Mouse (Mus musculus): ENCODE data around the gene Csrp2. TPM values are rescaled to one million over a fixed set of nuclear protein-coding genes. Genes with fewer than 3 reads are reported as not detected.

Csrp2 gene
- polyA plus RNA-seq, 1 experiment = 36.9 TPM

GRCm38 (mm10) chr10:110935669-110936068 is 16.1 kb downstream of the Csrp2 start:
- H3K4me3 ChIP-seq (replicated peaks; ENCODE audit: control insufficient read depth, low read depth, low read length) = no peak overlapping the region
- H3K27ac ChIP-seq (ENCODE audit: control insufficient read depth, insufficient read depth, low read depth, low read length, poor library complexity) = no peak overlapping the region
- no peaks in the 10 kb centered on the region; the same call in 1 of the 2 replicates for H3K4me1 ChIP-seq (ENCODE audit: control insufficient read depth, insufficient read depth, low read length)
- TF ChIP-seq POLR2A (IDR thresholded peaks at IDR 0.05; ENCODE audit: borderline replicate concordance, control insufficient read depth, low read depth, low read length) = no peak
- TF ChIP-seq CTCF (IDR thresholded peaks at IDR 0.05; ENCODE audit: control insufficient read depth, insufficient read depth, low read length) = no peak
- WGBS = 23% methylated on average over 7 of the region's 7 CpGs

GRCm38 (mm10) chr10:110938361-110938760 is 18.8 kb downstream of the Csrp2 start:
- no peaks in the 10 kb centered on the region; the same call in 1 of the 2 replicates for H3K4me1 ChIP-seq (ENCODE audit: control insufficient read depth, insufficient read depth, low read length)
- TF ChIP-seq CTCF (IDR thresholded peaks at IDR 0.05; ENCODE audit: control insufficient read depth, insufficient read depth, low read length) = no peak
- no peak for TF ChIP-seq POLR2A (IDR thresholded peaks at IDR 0.05; ENCODE audit: borderline replicate concordance, control insufficient read depth, low read depth, low read length)
- H3K4me3 ChIP-seq (replicated peaks; ENCODE audit: control insufficient read depth, low read depth, low read length) = no peak overlapping the region
- H3K27ac ChIP-seq (ENCODE audit: control insufficient read depth, insufficient read depth, low read depth, low read length, poor library complexity) = no peak overlapping the region
- 86% methylated on average over 7 of the region's 7 CpGs for WGBS

GRCm38 (mm10) chr10:110938841-110939549 is 19.4 kb downstream of the Csrp2 start:
- Histone ChIP-seq H3K4me3 (replicated peaks; ENCODE audit: control insufficient read depth, low read depth, low read length) (no peak overlapping the region), H3K4me1 (ENCODE audit: control insufficient read depth, insufficient read depth, low read length) (no peaks in the 10 kb centered on the region; the same call in 1 of the 2 replicates), H3K27ac (ENCODE audit: control insufficient read depth, insufficient read depth, low read depth, low read length, poor library complexity) (no peak overlapping the region)
- WGBS = 86% methylated on average over 19 of the region's 19 CpGs
- TF ChIP-seq POLR2A (IDR thresholded peaks at IDR 0.05; ENCODE audit: borderline replicate concordance, control insufficient read depth, low read depth, low read length) = no peak
- TF ChIP-seq CTCF (IDR thresholded peaks at IDR 0.05; ENCODE audit: control insufficient read depth, insufficient read depth, low read length) = no peak

GRCm38 (mm10) chr10:110939717-110940116 is 20.1 kb downstream of the Csrp2 start:
- H3K4me1 ChIP-seq (ENCODE audit: control insufficient read depth, insufficient read depth, low read length) = no peaks in the 10 kb centered on the region; the same call in 1 of the 2 replicates
- no peak overlapping the region for H3K27ac ChIP-seq (ENCODE audit: control insufficient read depth, insufficient read depth, low read depth, low read length, poor library complexity)
- 83% methylated on average over 4 of the region's 4 CpGs for WGBS
- TF ChIP-seq CTCF (IDR thresholded peaks at IDR 0.05; ENCODE audit: control insufficient read depth, insufficient read depth, low read length) (no peak), POLR2A (IDR thresholded peaks at IDR 0.05; ENCODE audit: borderline replicate concordance, control insufficient read depth, low read depth, low read length) (no peak)
- no peak overlapping the region for H3K4me3 ChIP-seq (replicated peaks; ENCODE audit: control insufficient read depth, low read depth, low read length)

GRCm38 (mm10) chr10:110940740-110941398 is 21.3 kb downstream of the Csrp2 start:
- no peak overlapping the region for H3K27ac ChIP-seq (ENCODE audit: control insufficient read depth, insufficient read depth, low read depth, low read length, poor library complexity)
- no peak for TF ChIP-seq POLR2A (IDR thresholded peaks at IDR 0.05; ENCODE audit: borderline replicate concordance, control insufficient read depth, low read depth, low read length)
- no peaks in the 10 kb centered on the region for H3K4me1 ChIP-seq (ENCODE audit: control insufficient read depth, insufficient read depth, low read length)
- no peak overlapping the region for H3K4me3 ChIP-seq (replicated peaks; ENCODE audit: control insufficient read depth, low read depth, low read length)
- WGBS = 88% methylated on average over 13 of the region's 13 CpGs

DNA sequence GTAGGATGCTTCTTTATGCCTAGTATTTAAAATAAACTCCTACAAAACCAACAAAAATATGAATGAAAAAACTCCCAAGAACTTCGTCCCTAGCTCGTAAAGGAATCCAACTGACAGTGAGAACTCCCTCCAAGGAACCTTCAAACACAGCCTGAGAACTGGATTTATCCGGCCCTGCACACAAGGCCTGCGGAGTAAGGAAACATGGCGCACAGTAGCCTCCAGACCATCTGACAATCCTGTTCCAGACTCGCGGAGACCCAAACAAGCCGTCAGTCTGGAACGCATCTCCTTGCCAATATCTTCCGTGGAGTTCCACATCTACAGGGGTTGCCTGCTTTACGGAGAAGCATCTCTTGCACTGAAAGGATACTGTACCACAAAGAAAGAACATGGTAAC is 22.4 kb downstream of the Csrp2 start:
- Histone ChIP-seq H3K27ac (ENCODE audit: control insufficient read depth, insufficient read depth, low read depth, low read length, poor library complexity) (no peak overlapping the region), H3K4me1 (ENCODE audit: control insufficient read depth, insufficient read depth, low read length) (no peaks in the 10 kb centered on the region), H3K4me3 (replicated peaks; ENCODE audit: control insufficient read depth, low read depth, low read length) (no peak overlapping the region)
- no peak for TF ChIP-seq POLR2A (IDR thresholded peaks at IDR 0.05; ENCODE audit: borderline replicate concordance, control insufficient read depth, low read depth, low read length)
- no peak for TF ChIP-seq CTCF (IDR thresholded peaks at IDR 0.05; ENCODE audit: control insufficient read depth, insufficient read depth, low read length)
- 94% methylated on average over 11 of the region's 11 CpGs for WGBS

DNA sequence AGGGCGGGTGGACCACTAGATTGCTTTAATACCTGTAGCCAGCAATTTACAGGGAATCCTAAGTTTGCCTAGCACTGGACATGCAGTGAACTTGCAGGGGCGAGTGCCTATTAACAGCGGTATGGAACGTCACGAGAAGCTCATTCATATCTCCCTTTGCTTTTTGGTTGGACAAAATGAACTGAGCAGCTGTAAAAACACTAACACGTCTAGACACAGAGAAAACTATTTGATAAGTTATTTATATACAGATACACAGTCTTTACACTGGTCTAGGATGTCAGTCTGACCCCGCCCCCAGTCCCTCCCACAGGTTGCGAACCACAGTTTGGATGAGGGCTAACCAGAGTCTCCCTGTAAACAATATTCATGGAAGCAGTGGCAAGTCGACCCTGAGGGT is 23.2 kb downstream of the Csrp2 start:
- WGBS = 88% methylated on average over 9 of the region's 9 CpGs
- no peak overlapping the region for H3K4me3 ChIP-seq (replicated peaks; ENCODE audit: control insufficient read depth, low read depth, low read length)
- no peak overlapping the region for H3K27ac ChIP-seq (ENCODE audit: control insufficient read depth, insufficient read depth, low read depth, low read length, poor library complexity)
- no peaks in the 10 kb centered on the region for H3K4me1 ChIP-seq (ENCODE audit: control insufficient read depth, insufficient read depth, low read length)
- TF ChIP-seq POLR2A (IDR thresholded peaks at IDR 0.05; ENCODE audit: borderline replicate concordance, control insufficient read depth, low read depth, low read length) (no peak), CTCF (IDR thresholded peaks at IDR 0.05; ENCODE audit: control insufficient read depth, insufficient read depth, low read length) (no peak)

DNA sequence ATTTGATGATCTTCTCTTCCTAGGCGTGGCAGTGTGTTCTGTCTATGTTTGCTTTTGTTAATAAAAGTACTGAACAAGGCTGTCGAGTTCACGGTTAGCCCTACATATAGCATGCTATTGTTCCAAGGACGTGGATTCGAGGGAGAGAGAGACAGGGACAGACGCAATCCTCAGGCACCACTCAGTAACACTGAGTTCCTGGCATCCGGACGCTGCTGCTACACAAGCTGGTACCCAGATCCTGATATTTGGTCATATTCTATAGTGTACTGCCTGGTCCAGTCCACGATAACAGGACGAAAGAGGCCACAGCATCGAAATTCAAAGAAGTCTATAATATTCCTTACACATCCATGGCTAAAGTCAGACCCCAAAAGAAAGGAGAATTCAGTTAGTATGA is 24.6 kb downstream of the Csrp2 start:
- Histone ChIP-seq H3K27ac (ENCODE audit: control insufficient read depth, insufficient read depth, low read depth, low read length, poor library complexity) (no peak overlapping the region), H3K4me1 (ENCODE audit: control insufficient read depth, insufficient read depth, low read length) (no peaks in the 10 kb centered on the region), H3K4me3 (replicated peaks; ENCODE audit: control insufficient read depth, low read depth, low read length) (no peak overlapping the region)
- no peak for TF ChIP-seq POLR2A (IDR thresholded peaks at IDR 0.05; ENCODE audit: borderline replicate concordance, control insufficient read depth, low read depth, low read length)
- no peak for TF ChIP-seq CTCF (IDR thresholded peaks at IDR 0.05; ENCODE audit: control insufficient read depth, insufficient read depth, low read length)
- 89% methylated on average over 11 of the region's 11 CpGs for WGBS
